Mouse (Mus musculus): ENCODE data around the gene Krtap5-1.

DNA sequence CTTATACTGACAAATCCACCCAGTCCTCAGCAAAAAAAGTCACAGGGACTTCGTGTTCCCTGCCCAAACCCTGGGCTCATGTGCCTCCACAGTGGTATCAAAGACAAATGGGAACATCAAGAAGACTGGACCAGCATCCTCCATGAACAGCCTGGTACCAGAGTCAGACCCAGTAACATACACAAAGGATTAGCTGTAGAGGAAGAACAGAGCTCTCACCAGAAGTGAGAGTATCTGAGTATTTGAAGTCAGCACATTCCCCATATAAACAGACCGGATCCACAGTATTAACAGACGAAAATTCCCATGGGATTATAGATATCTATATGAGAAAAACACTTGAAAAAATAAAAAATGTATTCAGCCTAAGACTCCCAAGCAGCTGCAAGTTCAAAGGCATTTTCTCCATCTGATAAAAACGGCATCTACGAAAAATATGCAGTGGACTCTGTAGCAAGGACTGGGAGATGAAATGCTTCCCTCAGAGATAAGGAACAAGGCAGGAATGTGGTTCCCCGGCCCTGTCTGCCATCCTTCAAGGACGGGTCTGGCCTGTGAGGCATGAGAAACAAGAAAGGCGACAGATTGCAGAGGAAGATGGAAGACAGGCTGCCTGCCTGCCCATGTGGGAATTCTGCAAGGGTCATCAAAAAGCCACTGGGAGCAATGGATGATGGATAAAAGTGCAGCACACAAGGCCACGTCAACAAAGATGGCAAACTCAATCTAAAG is 30.0 kb upstream of the Krtap5-1 start:
- TF ChIP-seq CTCF (IDR thresholded peaks at IDR 0.05; ENCODE audit: insufficient read depth, low read length) (no peak), POLR2A (IDR thresholded peaks at IDR 0.05; ENCODE audit: borderline replicate concordance, extremely low read depth, low read depth, low read length) (no peak)

Data from lung, adult 2 months (tissue).